Mouse (Mus musculus) intestine, embryonic 16.5 days (tissue): ENCODE measurements at regions not wholly inside any gene's neighbourhood (a gene's known extent, or its start where the extent isn't known, plus 50 kb on each side); places are given as distances from the start of the nearest gene placed in this dataset.

Experiments
- ATAC-seq: fragments of 200-750 bp; cut with Nextera tagmentation; 2 replicates; pipeline ENCODE4 v1.8.0; 2017; ENCODE audit warnings: moderate TSS enrichment, moderate library complexity
- H3K27ac ChIP-seq: fragments of 300-500 bp; sonication (generic); 2 replicates; pipeline ENCODE4 v1.5.1; 2014; ENCODE audit warnings: mild to moderate bottlenecking, low read length
- H3K27me3 ChIP-seq: fragments of 300-500 bp; sonication (generic); replicated peaks from 2 replicates; pipeline ENCODE4 v1.6.1; 2014; ENCODE audit warnings: low read length, control low read depth, mixed read lengths; ENCODE audit not compliant: control insufficient read depth, insufficient read depth
- H3K36me3 ChIP-seq: fragments of 300-500 bp; sonication (generic); 2 replicates; pipeline ENCODE4 v1.6.1; 2014; ENCODE audit warnings: low read length, control low read depth; ENCODE audit not compliant: control insufficient read depth, insufficient read depth
- H3K4me1 ChIP-seq: fragments of 300-500 bp; sonication (generic); 2 replicates; pipeline ENCODE4 v1.6.1; 2014; ENCODE audit warnings: low read length, control low read depth, mixed read lengths; ENCODE audit not compliant: control insufficient read depth, insufficient read depth
- H3K4me2 ChIP-seq: fragments of 300-500 bp; sonication (generic); 2 replicates; pipeline ENCODE4 v1.6.1; 2014; ENCODE audit warnings: low read depth, low read length, control low read depth
- H3K4me3 ChIP-seq: fragments of 300-500 bp; sonication (generic); 2 replicates; pipeline ENCODE4 v1.5.1; 2014; ENCODE audit warnings: mild to moderate bottlenecking, low read length
- H3K9ac ChIP-seq: fragments of 300-500 bp; sonication (generic); 2 replicates; pipeline ENCODE4 v1.6.1; 2014; ENCODE audit warnings: low read depth, low read length
- H3K9me3 ChIP-seq: fragments of 300-500 bp; sonication (generic); 2 replicates; pipeline ENCODE4 v1.6.1; 2016; ENCODE audit warnings: low read length, control low read depth; ENCODE audit not compliant: control insufficient read depth
- WGBS: fragments of 180-500 bp; shearing (Covaris S2); extraction: QIAGEN DNeasy Blood & Tissue Kit; methylation state at CpG from one replicate; pipeline ENCODE4 v1.1.7; 2014; 5-methylcytosine and 5-hydroxymethylcytosine counted together

- H3K4me2 ChIP-seq: no peak overlapping the region
- H3K4me3 ChIP-seq: no peak overlapping the region
- no peak overlapping the region for H3K9ac ChIP-seq
- no peaks in the 10 kb centered on the region for H3K9me3 ChIP-seq
- no peaks in the 10 kb centered on the region for H3K36me3 ChIP-seq
- H3K27ac ChIP-seq: no peak overlapping the region
- 79% methylated on average over 15 of the region's 15 CpGs for WGBS
- ATAC-seq: no peak
- H3K4me1 ChIP-seq: no peaks in the 10 kb centered on the region
- no peaks in the 10 kb centered on the region for H3K27me3 ChIP-seq
Observed at GRCm38 (mm10) chr7:36257102-36257501, 440.8 kb upstream of the Tshz3 start.

- H3K4me2 ChIP-seq: no peak overlapping the region
- ATAC-seq: no peak
- no peaks in the 10 kb centered on the region for H3K27me3 ChIP-seq
- H3K27ac ChIP-seq: no peak overlapping the region
- H3K9me3 ChIP-seq: no peaks in the 10 kb centered on the region
- H3K9ac ChIP-seq: no peak overlapping the region
- no peaks in the 10 kb centered on the region for H3K4me1 ChIP-seq
- H3K4me3 ChIP-seq: no peak overlapping the region
- H3K36me3 ChIP-seq: no peaks in the 10 kb centered on the region
Observed at GRCm38 (mm10) chr7:36247356-36247755, 444.6 kb upstream of the Zfp507 start.

- no peak overlapping the region for H3K27ac ChIP-seq
- H3K4me3 ChIP-seq: no peak overlapping the region
- H3K36me3 ChIP-seq: no peaks in the 10 kb centered on the region
- no peaks in the 10 kb centered on the region for H3K27me3 ChIP-seq
- ATAC-seq: no peak
- no peaks in the 10 kb centered on the region for H3K4me1 ChIP-seq
- 94% methylated on average over 2 of the region's 2 CpGs for WGBS
- no peak overlapping the region for H3K9ac ChIP-seq
- no peaks in the 10 kb centered on the region; the same call in 1 of the 2 replicates for H3K9me3 ChIP-seq
- H3K4me2 ChIP-seq: no peak overlapping the region
Observed at GRCm38 (mm10) chr7:36236673-36237072, 433.9 kb upstream of the Zfp507 start.

GRCm38 (mm10) chr7:36229031-36229430 is 426.2 kb upstream of the Zfp507 start:
- no peaks in the 10 kb centered on the region for H3K36me3 ChIP-seq
- no peak for ATAC-seq
- H3K9ac ChIP-seq: no peak overlapping the region

GRCm38 (mm10) chr7:36224416-36224815 is 421.6 kb upstream of the Zfp507 start:
- WGBS: 92% methylated on average over 8 of the region's 8 CpGs
- Histone ChIP-seq H3K27me3 (no peaks in the 10 kb centered on the region), H3K36me3 (no peaks in the 10 kb centered on the region), H3K9me3 (no peaks in the 10 kb centered on the region; the same call in 1 of the 2 replicates), H3K4me2 (no peak overlapping the region), H3K4me3 (no peak overlapping the region), H3K9ac (no peak overlapping the region), H3K4me1 (no peaks in the 10 kb centered on the region), H3K27ac (no peak overlapping the region)
- ATAC-seq: no peak

More at GRCm38 (mm10) chr7:36229031-36229430, 426.2 kb upstream of the Zfp507 start:
- no peaks in the 10 kb centered on the region for H3K4me1 ChIP-seq
- no peaks in the 10 kb centered on the region; the same call in 1 of the 2 replicates for H3K9me3 ChIP-seq
- no peaks in the 10 kb centered on the region for H3K27me3 ChIP-seq
- no peak overlapping the region for H3K4me2 ChIP-seq
- no peak overlapping the region for H3K4me3 ChIP-seq
- H3K27ac ChIP-seq: no peak overlapping the region

GRCm38 (mm10) chr7:36218386-36218785 is 415.6 kb upstream of the Zfp507 start:
- WGBS: 69% methylated on average over 2 of the region's 2 CpGs
- Histone ChIP-seq H3K36me3 (no peaks in the 10 kb centered on the region), H3K9ac (no peak overlapping the region), H3K27me3 (no peaks in the 10 kb centered on the region), H3K4me1 (no peaks in the 10 kb centered on the region), H3K4me3 (no peak overlapping the region), H3K27ac (no peak overlapping the region), H3K9me3 (no peaks in the 10 kb centered on the region), H3K4me2 (no peak overlapping the region)
- no peak for ATAC-seq

GRCm38 (mm10) chr7:36210034-36210433 is 407.2 kb upstream of the Zfp507 start:
- no peak overlapping the region for H3K9ac ChIP-seq
- 87% methylated on average over 4 of the region's 4 CpGs for WGBS

GRCm38 (mm10) chr7:36207525-36208260 is 404.9 kb upstream of the Zfp507 start:
- ATAC-seq: no peak
- WGBS: 89% methylated on average over 17 of the region's 17 CpGs
- no peak overlapping the region for H3K4me3 ChIP-seq
- no peak overlapping the region for H3K4me2 ChIP-seq
- H3K4me1 ChIP-seq: no peaks in the 10 kb centered on the region
- H3K27me3 ChIP-seq: no peaks in the 10 kb centered on the region
- H3K36me3 ChIP-seq: no peaks in the 10 kb centered on the region
- no peak overlapping the region for H3K9ac ChIP-seq
- no peaks in the 10 kb centered on the region for H3K9me3 ChIP-seq
- H3K27ac ChIP-seq: no peak overlapping the region

More at GRCm38 (mm10) chr7:36210034-36210433, 407.2 kb upstream of the Zfp507 start:
- no peaks in the 10 kb centered on the region for H3K36me3 ChIP-seq
- ATAC-seq: no peak
- no peak overlapping the region for H3K27ac ChIP-seq
- H3K27me3 ChIP-seq: no peaks in the 10 kb centered on the region
- no peaks in the 10 kb centered on the region for H3K4me1 ChIP-seq
- no peaks in the 10 kb centered on the region for H3K9me3 ChIP-seq
- H3K4me2 ChIP-seq: no peak overlapping the region
- H3K4me3 ChIP-seq: no peak overlapping the region

GRCm38 (mm10) chr7:36198091-36198700 is 395.4 kb upstream of the Zfp507 start:
- H3K4me1 ChIP-seq: no peaks in the 10 kb centered on the region
- H3K27me3 ChIP-seq: no peaks in the 10 kb centered on the region
- no peak overlapping the region for H3K4me3 ChIP-seq
- no peak overlapping the region for H3K9ac ChIP-seq
- no peaks in the 10 kb centered on the region for H3K9me3 ChIP-seq
- H3K4me2 ChIP-seq: no peak overlapping the region
- H3K27ac ChIP-seq: no peak overlapping the region
- WGBS: 88% methylated on average over 16 of the region's 16 CpGs
- no peak for ATAC-seq
- no peaks in the 10 kb centered on the region for H3K36me3 ChIP-seq
